Mouse (Mus musculus) heart, embryonic 12.5 days (tissue): ENCODE measurements around the gene Ltf. TPM values are rescaled to one million over a fixed set of nuclear protein-coding genes. Genes with fewer than 3 reads are reported as not detected.

Experiments
- ATAC-seq: fragments of 200-750 bp; cut with Nextera tagmentation; 2 replicates; pipeline ENCODE4 v1.8.0; 2017; ENCODE audit warnings: moderate TSS enrichment, moderate library complexity; ENCODE audit not compliant: insufficient number of reproducible peaks, low FRiP score
- H3K27ac ChIP-seq: fragments of 300-500 bp; sonication (generic); 2 replicates; pipeline ENCODE4 v1.5.1; 2016; ENCODE audit warnings: mild to moderate bottlenecking, moderate library complexity; ENCODE audit not compliant: poor library complexity, severe bottlenecking
- H3K27me3 ChIP-seq: fragments of 300-500 bp; sonication (generic); replicated peaks from 2 replicates; pipeline ENCODE4 v1.6.1; 2016; ENCODE audit warnings: mild to moderate bottlenecking, moderate library complexity
- H3K36me3 ChIP-seq: fragments of 300-500 bp; sonication (generic); 2 replicates; pipeline ENCODE4 v1.6.1; 2016; ENCODE audit warnings: mild to moderate bottlenecking, moderate library complexity
- H3K4me1 ChIP-seq: fragments of 300-500 bp; sonication (generic); replicated peaks from 2 replicates; pipeline ENCODE4 v1.6.1; 2016; ENCODE audit warnings: mild to moderate bottlenecking
- H3K4me2 ChIP-seq: fragments of 300-500 bp; sonication (generic); 2 replicates; pipeline ENCODE4 v1.6.1; 2016; ENCODE audit warnings: mild to moderate bottlenecking, moderate library complexity
- H3K4me3 ChIP-seq: fragments of 300-500 bp; sonication (generic); 2 replicates; pipeline ENCODE4 v1.5.1; 2016; ENCODE audit warnings: mild to moderate bottlenecking
- H3K9ac ChIP-seq: fragments of 300-500 bp; sonication (generic); 2 replicates; pipeline ENCODE4 v1.6.1; 2016; ENCODE audit warnings: mild to moderate bottlenecking, moderate library complexity
- H3K9me3 ChIP-seq: fragments of 300-500 bp; sonication (generic); replicated peaks from 2 replicates; pipeline ENCODE4 v1.6.1; 2016; ENCODE audit warnings: mild to moderate bottlenecking, moderate library complexity
- WGBS: fragments of 180-500 bp; shearing (Covaris S2); methylation state at CpG from one replicate; pipeline ENCODE4 v1.1.7; 2016; 5-methylcytosine and 5-hydroxymethylcytosine counted together
- polyA plus RNA-seq: library from polyadenylated mRNA; unstranded; fragments of >200 nt; fragmentation: Nextera tagmentation; extraction: Ambion mirVana; gene quantifications from 2 replicates; pipeline ENCODE4 v1.2.1, GENCODE M21; 2016

Gene Ltf
- polyA plus RNA-seq, 1 experiment from 2014 or later: 1.3 TPM

DNA sequence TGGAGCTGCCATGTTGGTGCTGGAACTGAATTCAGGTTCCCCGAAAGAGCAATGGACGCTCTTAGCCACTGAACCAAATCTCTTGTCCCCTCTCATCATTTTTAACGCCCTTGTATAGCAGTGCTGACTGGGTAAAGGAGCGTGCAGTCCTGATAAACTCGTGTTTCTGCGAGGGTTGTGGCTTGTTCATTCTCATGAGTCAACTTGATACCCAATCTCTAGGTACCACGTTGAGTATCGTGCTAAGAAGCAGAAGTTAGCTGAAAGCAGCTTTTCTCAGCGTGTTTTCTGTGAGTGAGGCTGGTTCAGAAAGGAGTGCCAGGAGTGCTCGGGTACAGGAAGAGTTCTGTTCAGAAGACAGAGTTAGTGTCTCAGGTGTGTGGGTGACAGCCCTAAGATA lies 7.7 kb downstream of the Ltf start:
- Histone ChIP-seq H3K9me3 (no peaks in the 10 kb centered on the region), H3K4me3 (no peak overlapping the region), H3K36me3 (no peaks in the 10 kb centered on the region), H3K4me2 (no peak overlapping the region), H3K4me1 (no peaks in the 10 kb centered on the region; the same call in 1 of the 2 replicates), H3K9ac (no peak overlapping the region), H3K27ac (no peak overlapping the region), H3K27me3 (0 out of 2 replicates have a peak, but pooled peaks cover 3% of the 10 kb centered on the region)
- ATAC-seq: no peak
- WGBS: 80% methylated on average over 10 of the region's 10 CpGs

DNA sequence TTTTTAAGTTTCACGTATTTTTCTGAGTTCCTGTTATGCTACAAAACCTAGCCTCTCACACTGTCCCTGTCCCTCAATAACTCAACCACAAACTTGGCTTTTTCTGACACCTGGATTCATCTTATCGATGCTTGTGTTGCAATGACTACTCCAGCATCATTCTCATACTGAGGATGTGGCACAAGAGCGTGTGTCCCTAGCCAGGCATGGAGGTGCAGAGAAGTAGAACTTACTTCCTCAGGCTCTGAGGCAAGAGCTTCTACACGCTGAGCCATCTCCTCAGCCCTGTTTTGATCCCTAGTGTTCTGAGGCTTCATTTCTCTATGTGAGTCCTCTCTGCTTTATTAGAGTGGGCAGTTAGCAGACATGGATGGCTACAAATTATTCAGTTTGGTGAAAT lies 14.6 kb downstream of the Ltf start:
- Histone ChIP-seq H3K27me3 (no peaks in the 10 kb centered on the region), H3K4me3 (no peak overlapping the region), H3K36me3 (no peaks in the 10 kb centered on the region), H3K9ac (no peak overlapping the region), H3K27ac (no peak overlapping the region), H3K9me3 (no peaks in the 10 kb centered on the region), H3K4me1 (no peaks in the 10 kb centered on the region; the same call in 1 of the 2 replicates), H3K4me2 (no peak overlapping the region)
- WGBS: 81% methylated on average over 4 of the region's 4 CpGs
- ATAC-seq: no peak

DNA sequence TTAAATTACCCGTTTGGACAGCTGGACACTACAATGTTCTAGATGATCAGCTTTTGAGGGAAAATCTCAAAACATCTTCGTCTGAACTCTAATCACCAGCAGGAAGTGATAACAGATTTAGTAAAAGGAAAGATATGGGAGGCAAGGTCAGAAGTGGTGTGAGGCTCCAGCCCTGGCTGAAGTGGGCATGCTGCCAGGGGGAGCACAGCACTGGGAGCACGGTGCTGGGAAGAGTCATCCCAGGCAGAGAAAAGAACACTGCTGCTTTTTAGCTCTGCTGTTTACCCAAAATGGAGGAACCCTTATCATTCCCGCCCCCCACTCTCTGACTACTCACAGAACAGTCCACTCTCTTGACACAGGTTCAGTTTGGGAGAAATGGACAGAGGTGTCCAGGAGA lies 20.9 kb downstream of the Ltf start:
- no peak for ATAC-seq
- Histone ChIP-seq H3K9ac (no peak overlapping the region), H3K27me3 (no peaks in the 10 kb centered on the region), H3K36me3 (no peaks in the 10 kb centered on the region), H3K27ac (no peak overlapping the region), H3K9me3 (no peaks in the 10 kb centered on the region), H3K4me3 (no peak overlapping the region), H3K4me1 (no peaks in the 10 kb centered on the region; the same call in 1 of the 2 replicates), H3K4me2 (no peak overlapping the region)
- WGBS: 53% methylated on average over 4 of the region's 4 CpGs

DNA sequence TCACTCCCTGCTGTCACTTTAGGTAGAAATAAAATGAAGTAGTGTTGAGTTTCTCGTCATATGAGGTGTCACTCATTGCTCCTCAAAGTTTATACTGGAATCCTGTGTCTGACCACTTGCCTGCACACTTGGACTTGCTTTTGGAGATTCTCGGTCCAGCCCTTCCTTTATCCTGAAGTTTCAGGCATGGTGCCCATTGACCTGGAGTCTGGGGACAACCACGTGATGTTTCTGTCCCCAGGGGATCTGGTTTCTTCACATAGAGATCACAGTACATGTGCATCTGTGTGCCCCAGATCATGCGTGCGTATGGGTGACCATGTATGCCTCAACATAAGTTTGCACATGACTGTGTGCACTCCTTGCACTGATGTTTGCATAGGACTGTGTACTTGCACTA lies 23.2 kb downstream of the Ltf start:
- Histone ChIP-seq H3K36me3 (no peaks in the 10 kb centered on the region), H3K4me3 (no peak overlapping the region), H3K9me3 (no peaks in the 10 kb centered on the region), H3K27ac (no peak overlapping the region), H3K9ac (no peak overlapping the region), H3K27me3 (no peaks in the 10 kb centered on the region), H3K4me2 (no peak overlapping the region), H3K4me1 (no peaks in the 10 kb centered on the region; the same call in 1 of the 2 replicates)
- 83% methylated on average over 5 of the region's 5 CpGs for WGBS
- ATAC-seq: no peak

DNA sequence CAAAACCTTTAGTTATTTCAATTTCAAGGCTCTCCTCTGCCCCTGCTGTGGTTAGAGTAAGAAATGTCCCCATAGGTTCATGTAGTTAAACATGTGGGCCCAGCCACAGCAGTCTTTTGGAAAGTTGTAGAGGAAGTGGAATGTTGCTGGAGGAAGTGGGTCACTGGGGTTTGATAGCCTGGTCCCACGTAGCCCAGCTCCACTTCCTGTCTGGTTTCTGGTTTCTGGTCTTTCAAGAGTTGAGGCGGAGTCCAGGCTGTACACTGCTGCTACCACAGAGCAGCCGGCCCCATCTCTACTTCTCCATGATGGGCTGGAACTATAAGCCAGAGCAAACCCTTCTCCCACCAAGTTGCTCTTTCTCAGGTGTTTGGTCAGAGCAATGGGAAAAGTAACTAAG lies 27.2 kb downstream of the Ltf start:
- Histone ChIP-seq H3K9me3 (no peaks in the 10 kb centered on the region), H3K4me2 (no peak overlapping the region), H3K4me3 (no peak overlapping the region), H3K27ac (no peak overlapping the region), H3K4me1 (no peaks in the 10 kb centered on the region), H3K9ac (no peak overlapping the region), H3K36me3 (no peaks in the 10 kb centered on the region), H3K27me3 (no peaks in the 10 kb centered on the region)
- no peak for ATAC-seq
- 58% methylated on average over 3 of the region's 3 CpGs for WGBS

DNA sequence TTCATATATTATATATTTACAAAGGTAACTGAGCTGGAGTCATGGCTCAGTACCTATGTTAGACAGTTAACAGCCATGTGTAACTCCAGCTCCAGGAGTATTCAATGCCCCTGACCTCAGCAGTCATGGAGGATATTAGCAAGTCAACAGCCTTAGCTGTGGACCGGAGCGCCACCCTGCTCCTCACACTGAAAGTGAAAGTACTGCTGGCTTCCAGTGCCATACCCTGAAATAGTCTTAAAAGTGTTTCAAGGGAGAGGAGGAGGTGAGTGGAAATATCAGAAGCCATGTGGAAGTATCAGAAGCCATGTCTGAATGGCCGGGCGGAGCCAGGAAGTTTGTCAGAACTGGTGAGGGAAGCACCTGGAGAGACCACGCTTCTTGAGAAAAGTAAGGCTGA lies 28.2 kb downstream of the Ltf start:
- Histone ChIP-seq H3K9ac (no peak overlapping the region), H3K4me1 (no peaks in the 10 kb centered on the region), H3K9me3 (no peaks in the 10 kb centered on the region), H3K36me3 (no peaks in the 10 kb centered on the region), H3K4me2 (no peak overlapping the region), H3K27ac (no peak overlapping the region), H3K27me3 (no peaks in the 10 kb centered on the region), H3K4me3 (no peak overlapping the region)
- ATAC-seq: no peak
- 88% methylated on average over 5 of the region's 5 CpGs for WGBS

DNA sequence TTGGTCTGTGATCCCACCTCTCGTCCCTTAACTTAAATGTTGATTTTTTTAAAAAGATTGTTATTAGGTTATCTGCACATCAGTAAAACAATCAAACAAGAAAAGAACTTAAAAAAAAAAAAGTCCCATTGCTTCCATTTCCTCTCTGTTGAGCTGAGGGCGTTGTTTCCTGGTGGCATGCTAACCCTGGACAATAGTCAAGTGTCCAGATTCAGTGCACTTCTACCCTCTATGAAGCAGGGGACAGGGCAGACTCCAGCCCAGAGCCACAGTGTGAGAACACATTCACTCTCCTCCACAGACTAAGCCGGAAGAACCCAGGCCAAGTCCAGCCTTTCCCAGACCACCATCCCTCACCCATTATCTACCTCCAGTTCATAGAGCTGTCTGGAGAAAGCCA lies 29.4 kb downstream of the Ltf start:
- no peak for ATAC-seq
- Histone ChIP-seq H3K9me3 (no peaks in the 10 kb centered on the region), H3K27ac (no peak overlapping the region), H3K9ac (no peak overlapping the region), H3K4me1 (no peaks in the 10 kb centered on the region), H3K4me3 (no peak overlapping the region), H3K36me3 (no peaks in the 10 kb centered on the region), H3K27me3 (no peaks in the 10 kb centered on the region), H3K4me2 (no peak overlapping the region)
- 72% methylated on average over 3 of the region's 3 CpGs for WGBS

DNA sequence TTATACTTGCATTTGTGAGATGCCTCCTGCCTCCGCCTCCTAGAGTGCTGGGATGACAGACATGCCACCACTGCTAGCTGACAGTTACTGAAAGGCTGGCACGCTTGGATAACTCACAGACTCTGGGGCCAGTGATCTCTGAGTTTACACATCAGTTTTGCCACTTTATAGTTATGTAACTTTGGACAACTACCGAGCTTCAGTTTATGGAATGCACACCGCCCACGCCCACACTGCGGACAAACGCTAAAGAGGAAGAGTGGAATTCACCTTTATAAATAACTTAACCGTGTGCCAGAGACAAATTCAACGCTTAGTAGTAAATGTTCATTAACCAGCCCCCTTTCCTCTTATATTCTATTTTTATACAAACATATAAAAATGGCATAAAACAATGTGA lies 35.9 kb downstream of the Ltf start:
- Histone ChIP-seq H3K9ac (no peak overlapping the region), H3K27ac (no peak overlapping the region), H3K4me1 (peaks cover 28% of the 10 kb centered on the region), H3K9me3 (no peaks in the 10 kb centered on the region), H3K4me3 (peak overlapping the region; percentile 14; the same call in 1 of the 2 replicates), H3K27me3 (no peaks in the 10 kb centered on the region), H3K4me2 (peak overlapping the region; percentile 92), H3K36me3 (no peaks in the 10 kb centered on the region)
- WGBS: 74% methylated on average over 9 of the region's 9 CpGs
- no peak for ATAC-seq

DNA sequence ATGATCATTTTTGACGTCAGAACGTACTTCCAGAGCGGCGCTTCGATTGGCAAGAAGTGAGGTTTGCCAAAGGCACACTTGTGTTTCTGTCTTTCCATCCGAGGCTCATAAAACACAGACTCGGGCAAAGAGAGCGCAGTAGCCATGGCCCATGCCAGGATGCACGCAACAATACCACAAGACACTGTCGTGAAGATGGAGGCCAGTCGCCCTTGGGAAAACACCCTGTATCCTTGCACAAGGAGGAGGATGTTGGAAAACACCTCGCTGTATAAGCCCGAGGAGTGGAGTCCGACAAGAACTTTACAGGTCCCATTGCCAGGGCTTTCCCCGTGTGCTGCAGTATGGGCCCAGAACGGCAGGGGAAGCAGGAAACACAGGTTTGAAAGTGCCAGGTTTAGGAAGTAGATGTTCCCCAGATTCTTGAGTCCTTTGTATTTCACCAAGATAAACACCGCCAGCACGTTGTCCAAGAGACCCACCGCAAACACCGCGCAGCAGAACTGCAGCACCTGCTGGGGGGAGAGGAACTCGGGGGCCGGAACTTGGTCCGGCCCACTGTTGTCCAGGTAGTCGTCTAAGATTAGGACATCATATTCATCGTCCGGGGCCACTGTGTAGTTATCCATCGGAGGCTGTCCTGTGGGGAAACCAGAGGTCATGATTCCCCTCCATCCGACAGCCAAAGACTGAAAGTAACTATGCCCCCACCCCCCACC lies 36.9 kb downstream of the Ltf start:
- no peak for ATAC-seq
- peaks cover 28% of the 10 kb centered on the region for H3K4me1 ChIP-seq
- WGBS: 55% methylated on average over 29 of the region's 29 CpGs
- peak overlapping the region; percentile 76 for H3K9ac ChIP-seq
- no peaks in the 10 kb centered on the region for H3K27me3 ChIP-seq
- H3K4me2 ChIP-seq: peak overlapping the region; percentile 92
- no peaks in the 10 kb centered on the region for H3K9me3 ChIP-seq
- peak overlapping the region; percentile 78 for H3K27ac ChIP-seq
- peak overlapping the region; percentile 64 for H3K4me3 ChIP-seq
- no peaks in the 10 kb centered on the region for H3K36me3 ChIP-seq

DNA sequence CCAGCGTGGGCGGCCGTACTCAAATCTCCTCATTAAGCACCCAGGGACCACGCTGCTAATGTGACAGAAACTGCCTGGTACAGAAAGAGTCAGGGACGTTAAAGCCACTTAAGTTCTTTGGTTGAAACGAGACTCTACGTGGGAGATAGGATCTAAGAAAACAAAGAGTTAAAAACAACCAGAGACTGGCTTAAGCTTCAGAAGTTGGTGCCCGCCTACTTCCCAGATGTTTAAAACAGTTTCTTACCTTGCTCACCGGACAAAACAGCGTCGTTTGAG lies 37.4 kb downstream of the Ltf start:
- H3K4me2 ChIP-seq: peak overlapping the region; percentile 92
- H3K4me3 ChIP-seq: peak overlapping the region; percentile 64
- peak overlapping the region; percentile 78 for H3K27ac ChIP-seq
- H3K4me1 ChIP-seq: peaks cover 28% of the 10 kb centered on the region
- ATAC-seq: no peak
- H3K9ac ChIP-seq: peak overlapping the region; percentile 76
- H3K9me3 ChIP-seq: no peaks in the 10 kb centered on the region
- no peaks in the 10 kb centered on the region for H3K27me3 ChIP-seq
- 4% methylated on average over 11 of the region's 11 CpGs for WGBS
- no peaks in the 10 kb centered on the region for H3K36me3 ChIP-seq

DNA sequence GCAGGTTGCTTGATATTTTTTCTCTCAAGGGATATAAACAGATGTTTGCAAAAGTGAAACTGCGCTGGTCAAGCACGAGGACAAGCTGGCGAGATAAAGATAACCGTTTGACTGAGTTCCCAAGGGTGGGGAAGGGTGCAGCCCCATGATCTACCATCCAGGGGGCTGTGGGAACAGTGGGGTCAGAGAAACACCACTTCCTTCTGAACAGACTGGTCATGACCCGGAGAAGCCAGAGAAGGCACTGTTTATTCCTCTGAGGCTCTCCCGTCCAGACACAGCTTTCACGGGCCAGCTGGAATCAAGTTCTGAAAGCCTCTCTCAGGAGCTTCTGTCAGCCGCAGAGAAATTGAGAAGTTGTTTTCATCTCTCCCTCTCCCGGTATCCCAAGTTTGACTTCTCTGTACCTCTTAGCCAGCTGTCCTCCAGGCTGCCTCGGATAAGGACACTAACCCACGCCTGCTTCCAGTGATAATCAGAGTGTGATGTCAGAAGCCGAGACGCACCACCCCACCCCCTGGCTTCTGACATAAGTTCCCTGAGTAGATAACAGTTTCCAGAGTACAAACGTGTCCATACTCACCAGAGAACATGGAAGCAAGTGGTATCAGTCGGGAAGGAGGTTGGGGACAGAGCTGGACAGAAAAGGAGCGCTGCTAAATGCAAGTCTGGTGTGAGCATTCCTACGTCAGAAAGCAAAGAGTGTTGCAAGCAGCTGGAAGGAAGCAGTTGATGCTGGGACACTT lies 37.9 kb downstream of the Ltf start, which contains the start of gene Ccrl2:
TSS of gene Ccrl2 (minus strand) at position 722 of the 746 bp plus-strand sequence.
- peak within 1 kb of the TSS; percentile 64 for H3K4me3 ChIP-seq
- H3K9ac ChIP-seq: peak within 1 kb of the TSS; percentile 76
- peak within 1 kb of the TSS; percentile 92 for H3K4me2 ChIP-seq
- peak; percentile 93 for ATAC-seq
- no peaks in the 10 kb centered on the region for H3K36me3 ChIP-seq
- peaks cover 28% of the 10 kb centered on the region for H3K4me1 ChIP-seq
- no peaks in the 10 kb centered on the region for H3K9me3 ChIP-seq
- WGBS: 2% methylated on average over 17 of the region's 17 CpGs
- H3K27ac ChIP-seq: peak within 1 kb of the TSS; percentile 78
- no peaks in the 10 kb centered on the region for H3K27me3 ChIP-seq
